Mouse (Mus musculus) myocyte (in vitro differentiated cells): ENCODE results near the gene Acer1.

Source experiments
- CEBPB ChIP-seq: IDR thresholded peaks from 2 replicates; pipeline ENCODE4 v1.6.1; 2011; ENCODE audit warnings: mild to moderate bottlenecking, moderate library complexity; ENCODE audit not compliant: poor library complexity, insufficient read depth, severe bottlenecking
- POLR2A ChIP-seq: IDR thresholded peaks from one replicate; pipeline ENCODE4 v1.6.1; 2011; ENCODE audit warnings: low read depth, mild to moderate bottlenecking, control low read depth, moderate library complexity; ENCODE audit not compliant: insufficient read length
- TCF12 ChIP-seq: IDR thresholded peaks from one replicate; pipeline ENCODE4 v1.6.1; 2011; ENCODE audit warnings: mild to moderate bottlenecking, control low read depth; ENCODE audit not compliant: poor library complexity, insufficient read depth, severe bottlenecking
- USF1 ChIP-seq: IDR thresholded peaks from one replicate; pipeline ENCODE4 v1.6.1; 2011; ENCODE audit warnings: low read depth, mild to moderate bottlenecking, control low read depth, moderate library complexity

- TF ChIP-seq POLR2A (no peak), TCF12 (no peak), CEBPB (no peak), USF1 (no peak)
Measured at GRCm38 (mm10) chr17:56929530-56929929, 52.4 kb downstream of the Acer1 start.
